Mouse (Mus musculus) neural tube, embryonic 14.5 days (tissue): ENCODE measurements around the gene Dnaja2. TPM values are rescaled to one million over a fixed set of nuclear protein-coding genes. Genes with fewer than 3 reads are reported as not detected.

Experiments
- ATAC-seq: fragments of 200-750 bp; cut with Nextera tagmentation; 2 replicates; pipeline ENCODE4 v1.8.0; 2017; ENCODE audit warnings: low read depth, mild to moderate bottlenecking, moderate TSS enrichment, moderate library complexity
- H3K27ac ChIP-seq: fragments of 300-500 bp; sonication (generic); 2 replicates; pipeline ENCODE4 v1.5.1; 2014; ENCODE audit warnings: low read depth, mild to moderate bottlenecking, control low read depth, low read length, moderate library complexity, mixed read lengths
- H3K27me3 ChIP-seq: fragments of 300-500 bp; sonication (generic); 2 replicates; pipeline ENCODE4 v1.6.1; 2014; ENCODE audit warnings: low read length; ENCODE audit not compliant: control insufficient read depth, insufficient read depth
- H3K36me3 ChIP-seq: fragments of 300-500 bp; sonication (generic); 2 replicates; pipeline ENCODE4 v1.6.1; 2014; ENCODE audit warnings: low read length, mixed read lengths; ENCODE audit not compliant: control insufficient read depth, insufficient read depth
- H3K4me1 ChIP-seq: fragments of 300-500 bp; sonication (generic); 2 replicates; pipeline ENCODE4 v1.6.1; 2014; ENCODE audit warnings: low read length; ENCODE audit not compliant: control insufficient read depth, insufficient read depth
- H3K4me2 ChIP-seq: fragments of 300-500 bp; sonication (generic); 2 replicates; pipeline ENCODE4 v1.6.1; 2014; ENCODE audit warnings: mild to moderate bottlenecking, low read depth, low read length, control low read depth
- H3K4me3 ChIP-seq: fragments of 300-500 bp; sonication (generic); 2 replicates; pipeline ENCODE4 v1.5.1; 2014; ENCODE audit warnings: low read depth, low read length, control low read depth, mixed read lengths
- H3K9ac ChIP-seq: fragments of 300-500 bp; sonication (generic); replicated peaks from 2 replicates; pipeline ENCODE4 v1.6.1; 2014; ENCODE audit warnings: low read depth, mild to moderate bottlenecking, control low read depth, low read length, mixed read lengths
- H3K9me3 ChIP-seq: fragments of 300-500 bp; sonication (generic); 2 replicates; pipeline ENCODE4 v1.6.1; 2016; ENCODE audit warnings: low read length; ENCODE audit not compliant: control insufficient read depth
- WGBS: fragments of 180-500 bp; shearing (Covaris S2); extraction: QIAGEN DNeasy Blood & Tissue Kit; methylation state at CpG from one replicate; pipeline ENCODE4 v1.1.7; 2014; 5-methylcytosine and 5-hydroxymethylcytosine counted together
- polyA plus RNA-seq: library from polyadenylated mRNA; unstranded; fragments of >200 nt; fragmentation: Nextera tagmentation; extraction: Ambion mirVana; gene quantifications from 2 replicates; pipeline ENCODE4 v1.2.1, GENCODE M21; 2014

Gene Dnaja2
- polyA plus RNA-seq, 1 experiment from 2014 or later = 167 TPM

- Histone ChIP-seq H3K4me1 (peaks cover 6% of the 10 kb centered on the region; the same call in 1 of the 2 replicates), H3K9ac (no peak overlapping the region), H3K27me3 (no peaks in the 10 kb centered on the region), H3K36me3 (peaks cover 9% of the 10 kb centered on the region; the same call in 1 of the 2 replicates), H3K4me3 (no peak overlapping the region), H3K27ac (peak overlapping the region; percentile 71), H3K9me3 (no peaks in the 10 kb centered on the region), H3K4me2 (peak overlapping the region; percentile 4; the same call in 1 of the 2 replicates)
- WGBS = 62% methylated on average over 10 of the region's 10 CpGs
- no peak; the same call in 1 of the 2 replicates for ATAC-seq
Observed at GRCm38 (mm10) chr8:85500460-85500859, 54.7 kb downstream of the Dnaja2 start.

- no peak overlapping the region for H3K4me3 ChIP-seq
- H3K4me2 ChIP-seq = no peak overlapping the region
- ATAC-seq = 0 out of 2 replicates have a peak, but pooled peaks have one; percentile 12
- no peaks in the 10 kb centered on the region for H3K9me3 ChIP-seq
- no peaks in the 10 kb centered on the region for H3K27me3 ChIP-seq
- peaks cover 10% of the 10 kb centered on the region for H3K4me1 ChIP-seq
- 0 out of 2 replicates have a peak, but pooled peaks cover 3% of the 10 kb centered on the region for H3K36me3 ChIP-seq
- 13% methylated on average over 2 of the region's 2 CpGs for WGBS
- H3K27ac ChIP-seq = peak overlapping the region; percentile 62
- no peak overlapping the region for H3K9ac ChIP-seq
Observed at GRCm38 (mm10) chr8:85498577-85498976, 56.6 kb downstream of the Dnaja2 start.

GRCm38 (mm10) chr8:85496778-85497177, 58.4 kb downstream of the Dnaja2 start:
- H3K27ac ChIP-seq = no peak overlapping the region
- no peak for ATAC-seq
- WGBS = 92% methylated on average over 4 of the region's 4 CpGs
- no peak overlapping the region for H3K4me3 ChIP-seq
- no peak overlapping the region for H3K4me2 ChIP-seq
- no peak overlapping the region for H3K9ac ChIP-seq
- H3K4me1 ChIP-seq = peaks cover 14% of the 10 kb centered on the region
- no peaks in the 10 kb centered on the region for H3K36me3 ChIP-seq
- no peaks in the 10 kb centered on the region for H3K9me3 ChIP-seq
- H3K27me3 ChIP-seq = no peaks in the 10 kb centered on the region

- no peak overlapping the region for H3K4me3 ChIP-seq
- no peak overlapping the region for H3K9ac ChIP-seq
- WGBS = 90% methylated on average over 5 of the region's 5 CpGs
- H3K27ac ChIP-seq = no peak overlapping the region
- no peak overlapping the region for H3K4me2 ChIP-seq
- no peaks in the 10 kb centered on the region for H3K36me3 ChIP-seq
- no peak for ATAC-seq
- peaks cover 9% of the 10 kb centered on the region; the same call in 1 of the 2 replicates for H3K4me1 ChIP-seq
- no peaks in the 10 kb centered on the region for H3K9me3 ChIP-seq
- H3K27me3 ChIP-seq = no peaks in the 10 kb centered on the region
Observed at GRCm38 (mm10) chr8:85496125-85496524, 59.0 kb downstream of the Dnaja2 start.

GRCm38 (mm10) chr8:85492940-85493931, 61.9 kb downstream of the Dnaja2 start:
- H3K27me3 ChIP-seq = no peaks in the 10 kb centered on the region
- peak; percentile 52 for ATAC-seq
- 9% methylated on average over 39 of the region's 49 CpGs for WGBS
- peak overlapping the region; percentile 87 for H3K4me3 ChIP-seq
- peaks cover 9% of the 10 kb centered on the region; the same call in 1 of the 2 replicates for H3K4me1 ChIP-seq
- H3K36me3 ChIP-seq = no peaks in the 10 kb centered on the region
- H3K27ac ChIP-seq = peak overlapping the region; percentile 75
- peak overlapping the region; percentile 78 for H3K4me2 ChIP-seq
- H3K9me3 ChIP-seq = no peaks in the 10 kb centered on the region
- peak overlapping the region; percentile 82 for H3K9ac ChIP-seq

- Histone ChIP-seq H3K36me3 (no peaks in the 10 kb centered on the region), H3K9ac (peak within 1 kb of the TSS; percentile 82), H3K4me3 (peak within 1 kb of the TSS; percentile 87), H3K27ac (peak within 1 kb of the TSS; percentile 75), H3K9me3 (no peaks in the 10 kb centered on the region), H3K4me1 (peaks cover 9% of the 10 kb centered on the region; the same call in 1 of the 2 replicates), H3K4me2 (peak within 1 kb of the TSS; percentile 78), H3K27me3 (no peaks in the 10 kb centered on the region)
- peak; percentile 99 for ATAC-seq
- under 1% methylated on average over 41 of the region's 41 CpGs for WGBS
Observed at GRCm38 (mm10) chr8:85492125-85492875, 62.8 kb downstream of the Dnaja2 start, which contains the start of gene Gpt2. TSS of gene Gpt2 (plus strand) at chr8:85492576.

- H3K27me3 ChIP-seq = no peaks in the 10 kb centered on the region
- H3K4me2 ChIP-seq = no peak overlapping the region
- no peak overlapping the region for H3K27ac ChIP-seq
- H3K4me3 ChIP-seq = no peak overlapping the region
- H3K36me3 ChIP-seq = no peaks in the 10 kb centered on the region
- no peak overlapping the region for H3K9ac ChIP-seq
- H3K4me1 ChIP-seq = peaks cover 9% of the 10 kb centered on the region; the same call in 1 of the 2 replicates
- 96% methylated on average over 8 of the region's 8 CpGs for WGBS
- ATAC-seq = no peak
- H3K9me3 ChIP-seq = no peaks in the 10 kb centered on the region
Observed at GRCm38 (mm10) chr8:85489546-85489945, 65.6 kb downstream of the Dnaja2 start.

GRCm38 (mm10) chr8:85488631-85489030, 66.5 kb downstream of the Dnaja2 start:
- Histone ChIP-seq H3K4me2 (no peak overlapping the region), H3K4me3 (no peak overlapping the region), H3K4me1 (peaks cover 5% of the 10 kb centered on the region; the same call in 1 of the 2 replicates), H3K27ac (no peak overlapping the region), H3K9me3 (no peaks in the 10 kb centered on the region), H3K27me3 (no peaks in the 10 kb centered on the region), H3K36me3 (no peaks in the 10 kb centered on the region), H3K9ac (no peak overlapping the region)
- ATAC-seq = no peak
